Mouse (Mus musculus) induced T-regulatory cell, adult 2 months (primary cell): Measurements from ENCODE around the gene Ptchd1.
A peak's percentile ranks its signal among the peaks of the same experiment; 100 is the strongest.

ENCODE experiments used
- DNase-seq: peaks from one replicate; pipeline ENCODE4 v3.0.0-alpha.2; 2012; ENCODE audit warnings: low read depth

Ptchd1 gene

GRCm38 (mm10) chrX:155623701-155624281 lies at the start of gene Ptchd1:
Gene Ptchd1, minus strand, starts transcription at chrX:155623814.
- DNase-seq, result no peak

DNA sequence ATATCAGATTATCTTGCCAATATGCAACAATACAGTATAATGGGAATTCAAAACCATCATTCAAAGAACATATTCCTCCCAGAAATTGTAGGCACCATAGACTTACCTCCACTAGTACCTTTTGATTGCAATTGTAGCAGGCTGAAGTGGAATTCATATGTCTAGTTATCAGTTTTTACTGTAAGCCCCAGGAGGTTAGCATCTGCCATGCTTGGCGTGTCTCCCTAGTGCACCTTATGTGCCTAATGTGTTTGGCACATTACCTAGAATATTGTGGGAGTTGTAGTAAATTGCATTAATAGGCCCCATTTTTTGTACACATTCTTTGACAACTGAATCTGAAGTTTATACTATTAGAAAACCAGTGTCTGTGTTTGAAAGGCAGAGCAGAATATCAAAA lies 34.4 kb upstream of the Ptchd1 start:
- no peak for DNase-seq

GRCm38 (mm10) chrX:155645975-155646374 lies 22.4 kb upstream of the Ptchd1 start:
- no peak for DNase-seq

- DNase-seq, result peak; percentile 9
Observed at GRCm38 (mm10) chrX:155643975-155644374, 20.4 kb upstream of the Ptchd1 start.

DNA sequence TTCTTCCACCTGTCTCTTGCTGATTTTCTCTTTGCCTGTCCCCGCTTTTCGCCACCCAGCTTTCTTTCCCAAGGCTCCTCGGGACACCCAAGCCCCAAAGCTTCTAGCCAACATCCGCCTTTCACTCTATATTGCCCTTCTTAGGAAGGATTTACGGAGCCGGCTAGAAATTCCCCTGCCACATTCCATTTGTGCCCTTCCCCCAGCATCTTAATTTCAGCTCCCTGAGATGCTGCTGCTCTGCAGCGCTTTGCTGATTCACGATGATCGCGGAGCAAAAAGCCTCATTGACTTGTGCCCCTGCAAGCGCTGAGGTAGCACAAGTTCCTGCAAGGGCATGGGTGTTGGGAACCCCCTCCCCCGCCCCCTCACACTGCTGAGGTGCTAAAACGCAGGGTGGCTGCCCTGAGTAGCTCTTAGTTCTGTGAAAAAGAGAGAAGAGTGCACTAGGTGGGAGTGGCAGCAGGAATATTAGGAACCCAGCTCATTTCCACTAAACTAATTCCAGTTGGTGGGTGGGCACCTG lies 2.1 kb upstream of the Ptchd1 start:
- no peak for DNase-seq

GRCm38 (mm10) chrX:155624895-155625294 lies 1.3 kb upstream of the Ptchd1 start:
- DNase-seq, result no peak

GRCm38 (mm10) chrX:155624341-155624841 lies 777 bp upstream of the Ptchd1 start, which contains the start of gene Gm15155:
Gene Gm15155, plus strand, starts transcription at chrX:155624741.
- no peak for DNase-seq

GRCm38 (mm10) chrX:155622961-155623599 lies 534 bp downstream of the Ptchd1 start:
- DNase-seq, result no peak

DNA sequence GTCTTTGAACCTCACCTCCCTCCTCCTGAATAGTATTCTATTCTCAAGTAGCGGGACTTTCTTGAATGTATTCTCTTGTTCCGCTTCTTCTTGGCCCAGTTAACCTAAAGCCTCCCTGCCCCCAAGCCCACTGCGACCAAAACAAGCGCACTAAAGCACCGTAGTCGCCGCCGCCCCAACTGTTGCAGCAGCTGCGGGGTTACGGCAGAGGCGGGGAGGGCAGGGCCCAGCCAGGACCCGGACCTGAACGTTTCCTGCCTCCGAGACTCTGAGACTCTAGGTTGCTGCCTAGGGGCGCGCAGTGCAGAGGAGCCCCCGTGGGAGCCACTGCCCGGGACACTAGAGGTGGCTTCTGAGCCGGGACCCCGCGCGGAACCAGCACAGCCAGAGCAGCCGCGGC lies 1.1 kb downstream of the Ptchd1 start:
- no peak for DNase-seq

DNA sequence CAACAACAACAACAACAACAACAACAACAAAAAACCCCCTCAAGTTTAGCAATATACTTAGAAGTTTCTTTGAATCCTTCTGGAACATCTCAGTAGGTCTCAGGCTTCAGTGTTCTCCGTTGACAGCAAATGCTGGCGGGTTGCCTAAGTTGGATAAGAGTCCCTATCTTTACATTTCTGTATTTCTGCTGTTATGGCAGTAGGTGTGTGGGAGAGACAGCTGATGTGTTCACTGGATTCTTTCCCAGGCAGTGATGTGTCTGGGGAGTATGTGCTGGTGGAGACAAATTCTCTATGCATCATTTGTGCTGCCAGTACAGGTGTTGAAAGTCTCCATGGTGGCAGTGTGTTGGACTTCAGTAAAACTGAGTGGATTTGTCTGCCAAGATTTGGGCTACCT lies 22.4 kb downstream of the Ptchd1 start:
- DNase-seq, result no peak

GRCm38 (mm10) chrX:155596390-155596789 lies 27.2 kb downstream of the Ptchd1 start:
- no peak for DNase-seq

GRCm38 (mm10) chrX:155594685-155595084 lies 28.9 kb downstream of the Ptchd1 start:
- DNase-seq, result no peak

DNA sequence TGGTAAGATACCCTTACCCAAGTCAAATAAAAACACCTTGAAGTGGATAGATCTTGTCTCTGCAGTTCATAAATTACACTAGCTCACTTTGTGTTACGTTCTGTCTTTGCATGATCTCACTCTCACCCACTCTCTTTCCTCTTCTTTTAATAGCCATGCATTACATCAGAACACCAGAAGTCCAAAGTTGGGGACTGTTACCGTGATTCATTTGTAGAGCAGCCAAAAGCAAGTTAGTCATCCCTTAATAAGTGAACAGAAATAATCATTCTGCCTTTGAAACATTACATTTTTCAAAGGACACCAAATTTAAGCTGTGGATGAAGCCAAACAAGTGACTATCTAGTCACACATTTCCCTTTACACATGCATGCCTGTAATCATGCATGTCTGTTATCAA lies 31.1 kb downstream of the Ptchd1 start:
- DNase-seq, result no peak

DNA sequence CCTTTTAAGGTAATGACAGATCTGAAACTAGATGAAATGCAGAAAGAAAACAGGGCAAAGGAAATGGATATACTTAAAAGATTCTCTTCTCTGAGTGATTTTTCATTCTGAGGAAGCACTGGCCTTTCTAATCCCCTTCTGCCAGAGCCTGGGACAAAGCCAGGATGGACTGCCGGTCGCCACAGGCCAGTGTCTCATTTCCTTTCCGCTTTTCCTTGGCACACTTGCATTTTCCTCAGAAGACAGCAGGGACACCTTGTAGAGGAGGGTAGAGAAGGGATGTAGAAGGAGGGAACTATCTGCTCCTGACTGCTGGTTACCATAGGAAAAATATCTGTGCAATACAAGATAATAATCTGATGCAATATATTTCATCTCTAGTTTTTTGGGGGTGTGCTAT lies 32.1 kb downstream of the Ptchd1 start:
- no peak for DNase-seq

DNA sequence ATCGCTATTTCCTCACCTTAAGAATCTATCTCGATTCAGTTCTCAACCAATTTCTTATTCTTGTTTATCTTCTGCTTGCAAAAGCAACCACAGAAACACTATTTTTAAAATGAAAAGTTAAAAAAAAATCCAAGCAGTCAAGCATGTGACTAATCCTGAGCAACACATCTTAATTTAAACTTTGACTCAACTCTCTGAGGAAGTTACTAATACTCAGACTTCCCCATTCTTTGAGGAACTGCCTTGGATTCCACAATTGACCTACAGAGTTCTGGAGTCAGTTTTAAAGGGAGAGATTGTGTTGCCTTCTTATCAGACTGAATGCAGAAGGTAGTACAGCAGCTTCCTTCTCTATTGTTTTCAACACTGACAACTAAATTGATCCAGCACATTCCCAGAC lies 39.0 kb downstream of the Ptchd1 start:
- DNase-seq, result no peak

GRCm38 (mm10) chrX:155579791-155580190 lies 43.8 kb downstream of the Ptchd1 start:
- no peak for DNase-seq

- DNase-seq, result no peak
Observed at GRCm38 (mm10) chrX:155572396-155572795, 51.2 kb downstream of the Ptchd1 start.

- no peak for DNase-seq
Observed at GRCm38 (mm10) chrX:155543780-155544179, 79.8 kb downstream of the Ptchd1 start.
